Mouse (Mus musculus): ENCODE measurements around the gene Plekhg6. TPM values are rescaled to one million over a fixed set of nuclear protein-coding genes. Genes with fewer than 3 reads are reported as not detected.

Gene Plekhg6
- polyA plus RNA-seq, 1 experiment from 2014 or later: 7.3 TPM

DNA sequence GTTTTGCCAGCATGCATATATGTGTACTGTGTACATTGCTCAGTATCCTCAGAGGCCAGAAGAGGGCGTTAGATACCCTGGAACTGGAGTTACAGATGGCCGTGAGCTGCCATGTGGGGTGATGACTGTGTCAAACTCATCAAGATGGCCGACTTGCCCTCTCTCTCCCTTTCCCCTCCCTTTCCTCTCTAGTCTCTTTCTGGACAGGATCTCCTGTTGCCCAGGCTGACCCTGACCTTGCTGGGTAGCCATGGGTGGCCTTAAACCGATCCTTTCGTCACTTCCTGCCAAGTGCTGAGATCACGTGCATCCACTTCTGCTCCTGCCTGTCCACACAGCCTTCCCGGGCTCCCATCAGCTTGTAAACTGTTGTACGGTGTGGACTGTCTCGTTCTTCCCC is 20.6 kb downstream of the Plekhg6 start:
- H3K27me3 ChIP-seq (replicated peaks): no peaks in the 10 kb centered on the region
- no peaks in the 10 kb centered on the region for H3K9me3 ChIP-seq
- peaks cover 48% of the 10 kb centered on the region for H3K4me1 ChIP-seq (replicated peaks)
- no peak overlapping the region for H3K4me3 ChIP-seq (replicated peaks)
- no peak overlapping the region for H3K4me2 ChIP-seq (replicated peaks)
- H3K27ac ChIP-seq: no peak overlapping the region
- no peak overlapping the region for H3K9ac ChIP-seq
- no peak for ATAC-seq
- 54% methylated on average over 9 of the region's 9 CpGs for WGBS
- peaks cover 23% of the 10 kb centered on the region for H3K36me3 ChIP-seq

DNA sequence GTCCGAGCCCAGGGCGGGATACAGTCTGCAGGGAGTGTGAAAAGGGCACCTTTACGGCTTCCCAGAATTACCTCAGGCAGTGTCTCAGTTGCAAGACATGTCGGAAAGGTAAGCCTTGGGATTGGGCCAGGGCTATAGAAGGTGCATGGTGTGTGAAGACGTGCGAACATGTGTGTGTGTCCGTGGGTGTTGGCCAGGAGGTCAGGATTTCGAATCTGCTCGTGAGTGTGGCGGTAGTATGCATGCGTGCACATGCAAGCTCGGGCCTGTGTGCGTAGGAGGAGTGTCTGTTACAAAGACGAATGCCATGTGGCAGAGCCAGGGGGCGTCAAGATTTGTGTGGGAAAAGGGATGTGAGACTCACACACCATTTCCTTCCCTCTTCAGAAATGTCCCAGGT is 23.3 kb downstream of the Plekhg6 start:
- peaks cover 23% of the 10 kb centered on the region for H3K36me3 ChIP-seq
- H3K9ac ChIP-seq: no peak overlapping the region
- no peak overlapping the region for H3K27ac ChIP-seq
- peaks cover 52% of the 10 kb centered on the region for H3K4me1 ChIP-seq (replicated peaks)
- H3K4me3 ChIP-seq (replicated peaks): no peak overlapping the region
- no peaks in the 10 kb centered on the region for H3K9me3 ChIP-seq
- no peaks in the 10 kb centered on the region for H3K27me3 ChIP-seq (replicated peaks)
- WGBS: 87% methylated on average over 15 of the region's 15 CpGs
- no peak overlapping the region for H3K4me2 ChIP-seq (replicated peaks)
- ATAC-seq: no peak

DNA sequence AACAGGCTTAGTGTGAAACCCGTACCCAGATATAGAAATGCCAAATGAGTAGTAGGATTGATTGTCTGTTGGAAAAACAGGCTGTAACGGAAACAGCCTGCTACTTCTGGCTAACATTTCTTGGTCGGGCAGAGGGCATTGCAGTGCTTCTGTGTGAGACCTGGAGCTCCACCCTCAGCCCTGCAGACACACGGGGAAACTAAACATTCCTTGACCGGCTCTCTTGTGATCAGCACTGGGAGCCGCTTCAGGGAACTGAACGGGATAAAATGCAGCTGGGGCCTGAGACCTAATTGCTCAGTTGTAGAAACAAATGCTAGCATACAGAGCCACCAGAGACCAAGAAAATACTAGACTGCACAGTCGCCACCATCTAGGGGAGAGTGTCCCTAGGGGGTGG is 24.3 kb downstream of the Plekhg6 start:
- Histone ChIP-seq H3K4me2 (replicated peaks) (no peak overlapping the region), H3K9ac (no peak overlapping the region), H3K27ac (no peak overlapping the region), H3K27me3 (replicated peaks) (no peaks in the 10 kb centered on the region), H3K4me3 (replicated peaks) (no peak overlapping the region), H3K4me1 (replicated peaks) (peaks cover 54% of the 10 kb centered on the region), H3K9me3 (no peaks in the 10 kb centered on the region), H3K36me3 (peaks cover 19% of the 10 kb centered on the region)
- ATAC-seq: no peak
- 16% methylated on average over 8 of the region's 8 CpGs for WGBS

GRCm38 (mm10) chr6:125355197-125355741 is 25.3 kb downstream of the Plekhg6 start:
- Histone ChIP-seq H3K27me3 (replicated peaks) (no peaks in the 10 kb centered on the region), H3K4me3 (replicated peaks) (peak overlapping the region; percentile 11; the same call in 1 of the 2 replicates), H3K27ac (peak overlapping the region; percentile 75), H3K36me3 (peaks cover 13% of the 10 kb centered on the region), H3K9ac (peak overlapping the region; percentile 13), H3K4me2 (replicated peaks) (peak overlapping the region; percentile 53), H3K4me1 (replicated peaks) (peaks cover 59% of the 10 kb centered on the region), H3K9me3 (no peaks in the 10 kb centered on the region)
- ATAC-seq: no peak; the same call in 1 of the 2 replicates
- 13% methylated on average over 10 of the region's 10 CpGs for WGBS

GRCm38 (mm10) chr6:125354352-125355151 is 26.0 kb downstream of the Plekhg6 start:
- H3K4me1 ChIP-seq (replicated peaks): peaks cover 59% of the 10 kb centered on the region
- peaks cover 13% of the 10 kb centered on the region for H3K36me3 ChIP-seq
- no peaks in the 10 kb centered on the region for H3K9me3 ChIP-seq
- H3K4me3 ChIP-seq (replicated peaks): peak overlapping the region; percentile 11; the same call in 1 of the 2 replicates
- peak overlapping the region; percentile 75 for H3K27ac ChIP-seq
- H3K27me3 ChIP-seq (replicated peaks): no peaks in the 10 kb centered on the region
- peak overlapping the region; percentile 26; the same call in 1 of the 2 replicates for H3K9ac ChIP-seq
- peak; percentile 49 for ATAC-seq
- H3K4me2 ChIP-seq (replicated peaks): peak overlapping the region; percentile 53
- 9% methylated on average over 14 of the region's 14 CpGs for WGBS

GRCm38 (mm10) chr6:125353655-125354054 is 26.9 kb downstream of the Plekhg6 start:
- H3K27ac ChIP-seq: peak overlapping the region; percentile 75; the same call in 1 of the 2 replicates
- no peak overlapping the region for H3K4me3 ChIP-seq (replicated peaks)
- ATAC-seq: no peak
- peaks cover 12% of the 10 kb centered on the region for H3K36me3 ChIP-seq
- H3K4me1 ChIP-seq (replicated peaks): peaks cover 63% of the 10 kb centered on the region
- 78% methylated on average over 4 of the region's 4 CpGs for WGBS
- no peaks in the 10 kb centered on the region for H3K27me3 ChIP-seq (replicated peaks)
- peak overlapping the region; percentile 53; the same call in 1 of the 2 replicates for H3K4me2 ChIP-seq (replicated peaks)
- no peak overlapping the region for H3K9ac ChIP-seq
- H3K9me3 ChIP-seq: no peaks in the 10 kb centered on the region

DNA sequence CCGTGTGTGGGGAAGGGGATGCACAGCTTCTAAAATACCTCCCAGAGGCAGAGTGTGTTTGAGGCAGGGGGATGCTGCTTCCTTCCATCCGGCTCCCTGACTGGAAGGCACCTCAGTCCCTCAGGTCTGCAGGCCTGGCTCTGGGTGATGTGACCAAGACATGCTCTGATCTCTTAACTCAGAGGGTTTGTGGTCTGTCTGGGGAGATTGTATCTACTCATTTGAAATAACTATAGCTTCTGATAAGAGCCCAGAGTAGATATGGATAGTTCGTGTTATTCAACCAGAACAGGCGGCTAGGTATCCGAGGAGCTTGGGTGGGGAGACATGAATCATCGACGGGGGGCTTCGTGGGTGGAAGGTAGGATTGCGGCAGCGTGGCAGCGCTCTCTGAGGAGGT is 27.4 kb downstream of the Plekhg6 start:
- H3K36me3 ChIP-seq: peaks cover 8% of the 10 kb centered on the region
- H3K4me3 ChIP-seq (replicated peaks): no peak overlapping the region
- 75% methylated on average over 11 of the region's 11 CpGs for WGBS
- H3K9me3 ChIP-seq: no peaks in the 10 kb centered on the region
- H3K4me1 ChIP-seq (replicated peaks): peaks cover 67% of the 10 kb centered on the region
- no peak for ATAC-seq
- H3K9ac ChIP-seq: peak overlapping the region; percentile 15; the same call in 1 of the 2 replicates
- no peak overlapping the region for H3K27ac ChIP-seq
- no peak overlapping the region for H3K4me2 ChIP-seq (replicated peaks)
- H3K27me3 ChIP-seq (replicated peaks): no peaks in the 10 kb centered on the region

DNA sequence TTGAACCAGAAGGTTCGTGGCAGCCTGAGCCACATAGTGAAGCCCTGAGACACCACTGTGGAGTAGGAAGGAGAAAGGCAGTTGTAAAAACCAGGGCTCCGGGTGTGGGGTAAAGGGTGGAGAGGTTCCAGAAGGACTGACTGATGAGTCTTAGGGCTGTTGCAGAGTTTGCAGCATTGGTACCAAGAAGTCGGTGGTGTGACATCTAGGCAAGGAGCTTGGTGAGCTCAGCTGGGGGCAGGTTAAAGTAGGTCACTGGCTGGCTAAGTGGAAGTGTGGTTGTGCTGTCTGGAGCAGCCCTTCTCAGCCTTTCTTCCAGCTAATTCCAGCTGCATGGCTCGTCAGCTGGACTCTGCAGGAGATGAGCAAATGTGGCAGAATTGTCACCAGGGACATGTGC is 27.8 kb downstream of the Plekhg6 start:
- Histone ChIP-seq H3K27me3 (replicated peaks) (no peaks in the 10 kb centered on the region), H3K4me1 (replicated peaks) (peaks cover 68% of the 10 kb centered on the region), H3K27ac (no peak overlapping the region), H3K4me2 (replicated peaks) (no peak overlapping the region), H3K4me3 (replicated peaks) (no peak overlapping the region), H3K9me3 (no peaks in the 10 kb centered on the region), H3K9ac (peak overlapping the region; percentile 15; the same call in 1 of the 2 replicates), H3K36me3 (peaks cover 4% of the 10 kb centered on the region)
- WGBS: 53% methylated on average over 4 of the region's 4 CpGs
- no peak for ATAC-seq

- 64% methylated on average over 5 of the region's 5 CpGs for WGBS
- Histone ChIP-seq H3K9ac (peak overlapping the region; percentile 13; the same call in 1 of the 2 replicates), H3K36me3 (no peaks in the 10 kb centered on the region; the same call in 1 of the 2 replicates), H3K4me3 (replicated peaks) (peak overlapping the region; percentile 69; the same call in 1 of the 2 replicates), H3K4me1 (replicated peaks) (peaks cover 68% of the 10 kb centered on the region), H3K4me2 (replicated peaks) (peak overlapping the region; percentile 88), H3K27me3 (replicated peaks) (no peaks in the 10 kb centered on the region), H3K9me3 (no peaks in the 10 kb centered on the region), H3K27ac (no peak overlapping the region; the same call in 1 of the 2 replicates)
- ATAC-seq: no peak
Measured at GRCm38 (mm10) chr6:125352046-125352384, 28.6 kb downstream of the Plekhg6 start.

- peaks cover 68% of the 10 kb centered on the region for H3K4me1 ChIP-seq (replicated peaks)
- H3K36me3 ChIP-seq: no peaks in the 10 kb centered on the region
- no peaks in the 10 kb centered on the region for H3K27me3 ChIP-seq (replicated peaks)
- no peak overlapping the region; the same call in 1 of the 2 replicates for H3K27ac ChIP-seq
- peak overlapping the region; percentile 88 for H3K4me2 ChIP-seq (replicated peaks)
- H3K4me3 ChIP-seq (replicated peaks): peak overlapping the region; percentile 69
- H3K9ac ChIP-seq: peak overlapping the region; percentile 13; the same call in 1 of the 2 replicates
- no peaks in the 10 kb centered on the region for H3K9me3 ChIP-seq
- ATAC-seq: no peak
- WGBS: 54% methylated on average over 8 of the region's 8 CpGs
Measured at GRCm38 (mm10) chr6:125351368-125352045, 29.1 kb downstream of the Plekhg6 start.

DNA sequence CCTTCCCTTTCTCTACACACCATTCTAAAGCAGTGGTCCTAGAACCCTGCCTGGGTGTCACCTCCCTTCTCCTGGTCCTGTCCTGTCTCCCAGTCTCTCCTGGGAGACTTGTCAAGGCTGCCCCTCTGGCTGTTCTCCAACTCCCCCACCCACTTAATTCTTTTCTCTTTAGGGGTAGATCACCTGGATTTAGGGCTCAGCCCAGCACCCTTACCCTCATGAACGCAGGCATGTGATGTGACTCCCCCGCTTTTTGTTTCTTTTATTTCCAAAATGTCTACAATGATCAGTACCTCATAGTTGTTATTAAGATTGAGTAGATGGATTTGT is 29.6 kb downstream of the Plekhg6 start:
- no peaks in the 10 kb centered on the region for H3K9me3 ChIP-seq
- H3K27me3 ChIP-seq (replicated peaks): no peaks in the 10 kb centered on the region
- 0 out of 2 replicates have a peak overlapping the region, but pooled peaks have one; percentile 88 for H3K27ac ChIP-seq
- H3K36me3 ChIP-seq: no peaks in the 10 kb centered on the region
- H3K9ac ChIP-seq: peak overlapping the region; percentile 76
- 69% methylated on average over 2 of the region's 2 CpGs for WGBS
- H3K4me3 ChIP-seq (replicated peaks): peak overlapping the region; percentile 69
- no peak for ATAC-seq
- H3K4me1 ChIP-seq (replicated peaks): peaks cover 62% of the 10 kb centered on the region
- peak overlapping the region; percentile 88 for H3K4me2 ChIP-seq (replicated peaks)

All from intestine, embryonic 15.5 days (tissue).